Mouse (Mus musculus) embryonic fibroblast, embryonic 13.5 days (primary cell): ENCODE measurements at regions not wholly inside any gene's neighbourhood (a gene's known extent, or its start where the extent isn't known, plus 50 kb on each side); places are given as distances from the start of the nearest gene placed in this dataset.
"Not testable (repeated sequence)": the region's sequence is repeated elsewhere in the genome, so short reads cannot be mapped to it uniquely, and the experiment has no call there.

Experiments
- H3K27ac ChIP-seq: 2 replicates; pipeline ENCODE4 v1.5.1; 2012; ENCODE audit warnings: low read length, control low read depth, inconsistent platforms; ENCODE audit not compliant: insufficient read depth
- H3K4me1 ChIP-seq: 2 replicates; pipeline ENCODE4 v1.6.1; 2011; ENCODE audit warnings: low read length; ENCODE audit not compliant: control insufficient read depth, insufficient read depth
- H3K4me3 ChIP-seq: 2 replicates; pipeline ENCODE4 v1.5.1; 2011; ENCODE audit warnings: mild to moderate bottlenecking, control low read depth, low read length; ENCODE audit not compliant: insufficient read depth
- CTCF ChIP-seq: IDR thresholded peaks from 2 replicates; pipeline ENCODE4 v1.5.1; 2011; ENCODE audit warnings: mild to moderate bottlenecking, control low read depth, low read length, moderate library complexity, borderline replicate concordance; ENCODE audit not compliant: insufficient read depth
- POLR2A ChIP-seq: IDR thresholded peaks from 2 replicates; pipeline ENCODE4 v1.6.1; 2011; ENCODE audit warnings: low read depth, mild to moderate bottlenecking, control low read depth, low read length, moderate library complexity

DNA sequence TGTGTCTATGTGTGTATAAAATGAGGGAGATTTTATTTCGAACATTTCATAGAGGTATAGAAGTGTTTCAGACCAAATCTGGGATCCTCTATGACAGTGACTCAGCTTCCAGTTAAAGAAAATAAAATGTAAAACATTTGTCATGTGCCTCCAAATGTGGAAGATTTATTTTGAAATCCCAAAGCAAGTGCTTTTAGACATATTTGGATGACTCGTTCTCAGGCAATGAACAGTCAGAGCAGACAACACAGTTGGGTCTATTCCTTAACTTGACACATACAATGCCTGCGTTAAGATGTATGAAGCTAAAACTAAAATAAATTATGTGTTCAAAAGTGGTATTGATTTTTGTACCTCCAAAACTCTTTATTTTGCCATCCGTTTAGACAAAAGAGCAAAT is 830.4 kb upstream of the Grm7 start:
- Histone ChIP-seq H3K4me1 (no peaks in the 10 kb centered on the region), H3K4me3 (no peak overlapping the region), H3K27ac (peak overlapping the region; percentile 73; the same call in 1 of the 2 replicates)
- TF ChIP-seq CTCF = no peak
- TF ChIP-seq POLR2A = no peak

DNA sequence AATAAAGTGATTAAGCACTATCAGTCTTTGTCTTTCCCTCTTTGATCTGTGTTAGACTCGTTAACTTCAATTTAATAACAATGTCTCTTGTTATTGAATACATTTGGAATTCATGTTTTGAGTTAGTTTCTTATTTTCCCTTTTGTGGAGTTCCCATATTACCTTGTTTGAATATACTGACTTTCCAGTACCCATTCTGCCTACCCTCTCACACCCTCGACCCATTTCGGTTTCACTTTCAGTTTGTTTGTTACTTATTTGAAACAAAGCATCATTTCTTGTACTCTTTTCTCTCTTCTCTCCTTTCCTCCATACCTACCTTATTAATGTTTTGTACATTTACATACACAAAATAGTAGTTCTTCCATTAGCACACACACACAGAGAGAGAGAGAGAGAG is 797.1 kb upstream of the Grm7 start:
- Histone ChIP-seq H3K4me1 (no peaks in the 10 kb centered on the region), H3K27ac (no peak overlapping the region), H3K4me3 (no peak overlapping the region)
- TF ChIP-seq POLR2A = no peak
- no peak for TF ChIP-seq CTCF

DNA sequence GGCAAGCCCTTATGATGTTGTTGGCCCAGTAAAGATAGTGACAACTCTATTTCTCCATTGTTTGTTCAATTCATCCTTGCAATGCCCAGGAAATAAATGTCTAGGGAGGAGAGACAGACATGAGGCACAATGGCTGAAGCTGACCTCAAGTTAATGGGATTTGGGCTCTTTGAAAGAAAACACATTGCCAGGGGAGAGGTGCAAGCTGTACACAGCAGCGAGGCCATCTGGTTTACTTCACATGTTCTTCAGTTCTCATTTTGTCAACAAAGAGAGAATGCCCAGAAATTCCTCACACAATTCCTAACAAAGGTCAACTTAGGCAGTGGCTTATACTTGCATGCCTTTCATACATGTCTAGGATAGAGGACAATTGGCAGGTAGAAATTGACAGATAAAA is 789.6 kb upstream of the Grm7 start:
- no peak overlapping the region; the same call in 1 of the 2 replicates for H3K27ac ChIP-seq
- TF ChIP-seq CTCF = no peak
- TF ChIP-seq POLR2A = no peak
- no peaks in the 10 kb centered on the region for H3K4me1 ChIP-seq
- no peak overlapping the region for H3K4me3 ChIP-seq

DNA sequence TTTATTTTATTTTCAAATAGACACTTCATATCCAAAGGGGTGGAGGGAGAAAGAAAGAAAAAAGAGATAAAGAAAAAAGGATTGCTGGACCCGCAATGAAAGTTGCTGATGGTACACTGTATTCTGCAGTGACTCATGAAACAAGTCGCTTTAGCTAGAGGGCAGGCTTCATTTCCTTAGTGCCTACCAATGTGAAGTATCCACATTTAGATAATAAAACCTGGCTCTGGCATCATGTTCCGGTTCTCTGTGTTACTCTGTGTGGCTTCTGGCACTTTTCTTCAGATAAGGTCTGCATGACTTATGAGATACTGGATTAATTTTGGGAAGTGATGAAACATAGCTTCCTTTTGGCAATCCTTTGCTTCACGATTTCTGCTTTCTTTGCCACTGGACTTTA is 782.0 kb upstream of the Grm7 start:
- no peak overlapping the region for H3K27ac ChIP-seq
- no peak for TF ChIP-seq POLR2A
- no peak for TF ChIP-seq CTCF
- no peak overlapping the region for H3K4me3 ChIP-seq
- H3K4me1 ChIP-seq = no peaks in the 10 kb centered on the region

DNA sequence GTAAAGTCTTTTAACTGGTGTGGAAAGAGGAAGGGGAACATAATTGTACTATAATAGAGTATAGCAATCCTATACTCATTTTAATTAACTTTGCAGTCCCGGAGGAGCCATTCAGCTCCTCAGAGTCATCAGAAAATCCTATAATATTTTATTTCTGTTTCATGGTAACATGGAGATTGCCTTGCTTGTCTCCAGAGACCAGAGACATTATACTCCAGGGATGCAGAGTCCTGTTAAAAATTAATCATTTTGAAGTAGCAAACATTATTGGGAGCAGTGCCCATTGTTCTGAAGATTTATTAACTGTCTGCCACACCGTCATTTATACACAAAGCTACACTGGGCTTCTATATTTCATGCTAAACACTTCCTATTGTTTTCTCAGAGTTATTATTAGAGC is 771.2 kb upstream of the Grm7 start:
- Histone ChIP-seq H3K4me3 (no peak overlapping the region), H3K27ac (no peak overlapping the region), H3K4me1 (no peaks in the 10 kb centered on the region)
- no peak for TF ChIP-seq POLR2A
- TF ChIP-seq CTCF = no peak

DNA sequence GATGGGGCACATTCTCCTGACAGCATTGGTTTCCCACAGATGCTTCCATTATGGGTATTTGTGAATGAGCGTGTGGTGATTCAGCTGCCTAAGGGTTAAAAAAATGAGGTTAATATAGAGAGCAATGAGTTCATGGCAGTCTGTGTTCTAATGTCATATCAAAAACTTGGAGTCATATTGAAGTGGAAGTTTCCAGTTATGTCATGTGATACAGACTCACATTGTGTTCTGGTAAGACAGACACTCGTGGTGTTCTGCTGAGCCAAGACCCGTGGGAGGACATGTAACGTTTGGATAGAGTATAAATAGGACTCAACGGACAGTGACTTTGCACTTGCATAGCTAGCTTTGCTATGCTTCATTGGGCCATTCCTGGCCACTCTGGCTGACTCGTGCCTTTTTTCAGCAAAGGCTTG is 770.7 kb upstream of the Grm7 start:
- no peaks in the 10 kb centered on the region for H3K4me1 ChIP-seq
- 0 out of 2 replicates have a peak, but pooled peaks have one; percentile 23 for TF ChIP-seq POLR2A
- TF ChIP-seq CTCF = no peak
- H3K4me3 ChIP-seq = no peak overlapping the region
- H3K27ac ChIP-seq = peak overlapping the region; percentile 8; the same call in 1 of the 2 replicates

DNA sequence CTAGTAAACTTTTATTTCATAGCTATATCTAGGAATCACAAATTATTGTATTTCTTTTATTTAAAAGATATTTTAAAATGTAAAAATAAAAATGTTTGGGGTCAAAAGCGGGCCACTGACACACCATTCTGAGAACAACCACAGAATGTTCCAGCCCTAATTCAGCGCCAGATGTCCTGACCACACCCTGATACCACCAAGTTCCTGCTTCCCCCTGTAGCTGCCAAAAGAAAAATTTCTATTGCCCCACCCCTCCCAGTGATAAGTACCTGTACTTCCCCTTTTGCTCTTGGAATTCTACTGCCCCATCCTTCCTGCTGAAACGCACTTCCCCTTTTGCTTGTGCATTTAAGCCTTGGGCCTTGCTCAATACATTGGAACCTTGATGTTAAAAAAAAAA is 769.8 kb upstream of the Grm7 start:
- not testable (repeated sequence) for H3K4me1 ChIP-seq, H3K4me3 ChIP-seq, H3K27ac ChIP-seq

DNA sequence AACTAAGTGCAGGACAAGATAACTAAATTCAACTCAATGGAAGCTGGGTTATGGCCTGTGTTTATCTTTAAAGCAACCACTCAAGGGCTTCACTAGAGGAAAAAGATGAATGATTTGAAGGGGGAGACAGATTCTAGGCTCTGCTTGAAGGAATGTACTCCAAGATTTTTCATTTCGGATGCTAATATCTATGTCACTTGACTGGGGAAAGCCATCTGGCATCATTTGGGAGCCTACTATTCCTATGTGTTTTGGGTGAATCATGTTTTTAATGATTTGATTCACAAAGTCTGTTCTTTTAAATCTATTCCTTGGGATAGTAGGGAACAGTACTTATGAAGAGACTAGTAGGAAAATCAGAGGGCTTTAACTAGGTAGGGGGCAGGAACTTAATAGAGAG is 766.2 kb upstream of the Grm7 start:
- Histone ChIP-seq H3K27ac (no peak overlapping the region), H3K4me3 (no peak overlapping the region), H3K4me1 (no peaks in the 10 kb centered on the region)
- TF ChIP-seq POLR2A = no peak

DNA sequence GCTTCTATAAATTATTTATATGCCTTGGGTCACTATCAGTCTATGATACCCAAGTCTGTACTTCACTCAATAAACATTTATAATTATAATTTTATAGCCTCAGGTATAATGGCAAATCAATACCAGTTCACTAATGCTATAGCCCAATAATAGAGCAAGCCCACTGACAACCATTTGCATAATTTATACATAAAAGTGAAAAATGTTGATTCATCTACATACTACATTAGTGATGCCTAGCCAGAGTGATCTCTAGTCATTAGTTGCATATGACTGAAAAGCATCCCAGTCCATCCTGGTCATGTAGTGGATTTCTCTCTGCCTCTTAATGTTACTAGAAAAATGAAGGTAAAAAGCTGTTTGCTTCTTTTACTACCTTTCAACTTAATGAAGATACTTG is 721.6 kb upstream of the Grm7 start:
- Histone ChIP-seq H3K27ac (no peak overlapping the region), H3K4me3 (no peak overlapping the region)
- TF ChIP-seq CTCF (no peak), POLR2A (no peak)

DNA sequence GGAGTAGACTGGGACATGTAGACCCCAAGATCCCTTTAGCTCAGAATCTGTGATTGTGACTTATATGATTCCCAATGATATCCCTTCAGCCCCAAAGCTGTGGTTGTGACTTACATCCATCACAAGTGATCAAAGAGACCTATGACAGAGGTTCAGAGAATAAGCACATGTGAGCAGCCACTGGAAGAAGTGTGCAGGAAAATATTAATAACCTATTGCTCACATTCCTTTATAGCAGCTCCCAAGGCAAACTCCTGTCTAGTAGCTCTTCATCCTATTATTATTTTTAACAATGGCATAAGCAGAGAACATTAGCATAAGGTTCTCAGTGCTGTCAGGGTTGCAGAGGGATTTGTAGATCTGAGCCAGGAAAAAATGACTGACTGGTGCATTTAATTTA is 696.9 kb upstream of the Grm7 start:
- Histone ChIP-seq H3K4me3 (no peak overlapping the region), H3K4me1 (no peaks in the 10 kb centered on the region), H3K27ac (no peak overlapping the region)
- no peak for TF ChIP-seq POLR2A
- no peak for TF ChIP-seq CTCF

More for the DNA sequence above, 721.6 kb upstream of the Grm7 start:
- H3K4me1 ChIP-seq = no peaks in the 10 kb centered on the region

DNA sequence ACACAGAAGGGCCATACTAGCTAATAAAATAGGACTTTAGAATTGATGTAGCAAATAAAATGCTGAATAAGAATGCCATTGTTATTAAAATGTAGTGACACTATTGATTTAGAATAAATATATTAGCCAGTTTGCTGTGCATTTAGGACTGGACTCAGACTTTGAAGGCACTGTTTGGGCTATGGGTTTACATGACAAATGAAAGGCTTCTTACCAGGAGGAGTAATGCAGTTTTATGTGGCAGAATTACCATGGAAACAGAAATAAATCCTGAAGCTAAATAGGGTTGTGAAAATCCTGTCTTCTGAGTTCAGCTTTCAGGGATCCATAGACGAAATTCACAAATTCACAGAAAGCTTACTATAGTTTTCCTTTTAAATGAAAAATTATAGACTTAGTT is 696.5 kb upstream of the Grm7 start:
- Histone ChIP-seq H3K27ac (no peak overlapping the region), H3K4me1 (no peaks in the 10 kb centered on the region), H3K4me3 (no peak overlapping the region)
- TF ChIP-seq POLR2A (no peak), CTCF (no peak)

DNA sequence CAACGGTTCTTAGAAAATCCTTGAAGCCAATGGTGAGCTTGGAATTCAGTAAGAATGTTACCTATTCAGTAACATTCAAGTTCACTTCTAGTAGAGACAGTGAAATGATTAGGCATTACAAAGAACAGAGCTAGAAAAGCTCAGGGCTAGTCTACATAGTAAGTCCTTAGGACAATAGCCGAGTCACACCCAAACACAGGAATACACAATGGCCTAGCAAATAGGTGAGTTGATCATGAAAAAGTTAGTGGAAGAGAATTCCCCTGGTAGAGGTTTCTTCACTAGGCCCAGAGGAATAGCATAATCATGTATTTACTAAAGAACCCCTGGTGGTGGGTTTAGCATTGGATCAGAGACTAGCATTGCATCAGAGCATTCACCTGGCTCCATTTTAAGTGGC is 687.5 kb upstream of the Grm7 start:
- not testable (repeated sequence) for H3K4me1 ChIP-seq, H3K4me3 ChIP-seq

More for the DNA sequence above, 687.5 kb upstream of the Grm7 start:
- not testable (repeated sequence) for H3K27ac ChIP-seq
